8 mouse cellular contexts compared by ENCODE assay signal in genomic region chr17:66112166-66112565, GRCm38 (mm10). TPM values are rescaled to one million over a fixed set of nuclear protein-coding genes. Genes with fewer than 3 reads are reported as not detected.
DNase-seq lines count a peak whose midpoint lies in the region; ATAC-seq and TF ChIP-seq lines count a peak whose summit lies in the region.

No protein-coding gene starts in this region.

- H3K27me3 ChIP-seq in heart, postnatal 0 days (ENCODE audit: control insufficient read depth, insufficient read depth, low read length): no peaks in the 10 kb centered on the region
- H3K27me3 ChIP-seq in G1E (ENCODE audit: insufficient read depth, low read length): no peaks in the 10 kb centered on the region
- no peaks in the 10 kb centered on the region for H3K27me3 ChIP-seq in hindbrain, embryonic 13.5 days
- no peaks in the 10 kb centered on the region for H3K27me3 ChIP-seq in midbrain, embryonic 12.5 days

- no peak for TF ChIP-seq EP300 in heart, postnatal 0 days (IDR thresholded peaks at IDR 0.05; ENCODE audit: low read depth)

- peak overlapping the region; percentile 77 for H3K4me2 ChIP-seq in heart, postnatal 0 days (ENCODE audit: low read depth, low read length)
- peak overlapping the region; percentile 68 for H3K4me2 ChIP-seq in hindbrain, embryonic 13.5 days
- peak overlapping the region; percentile 65 for H3K4me2 ChIP-seq in midbrain, embryonic 12.5 days (replicated peaks)

- TF ChIP-seq CTCF in heart, postnatal 0 days (IDR thresholded peaks at IDR 0.05; ENCODE audit: low read depth): no peak
- TF ChIP-seq CTCF in G1E (IDR thresholded peaks at IDR 0.05; ENCODE audit: low read depth, low read length): no peak

- no peak for DNase-seq in heart, postnatal 0 days (ENCODE audit: low spot score)
- DNase-seq in heart, adult 8-10 months (ENCODE audit: low spot score): no peak
- no peak for DNase-seq in G1E (ENCODE audit: low spot score)
- no peak for DNase-seq in urinary bladder, postnatal 36 days (ENCODE audit: low spot score in 2 of 2)
- DNase-seq in cerebellum, postnatal 4 days (ENCODE audit: low spot score in 2 of 2): no peak
- no peak for DNase-seq in left cerebral cortex, adult 9 months (ENCODE audit: low spot score in 2 of 2)

- peak overlapping the region; percentile 75 for H3K27ac ChIP-seq in heart, postnatal 0 days (ENCODE audit: low read depth)
- H3K27ac ChIP-seq in hindbrain, embryonic 13.5 days: no peak overlapping the region
- no peak overlapping the region for H3K27ac ChIP-seq in midbrain, embryonic 12.5 days (replicated peaks)

- no peak for ATAC-seq in heart, postnatal 0 days (ENCODE audit: insufficient read depth, low read depth)
- ATAC-seq in G1E (ENCODE audit: extremely low read depth, insufficient number of reproducible peaks, low FRiP score, poor library complexity, severe bottlenecking): no peak
- ATAC-seq in hindbrain, embryonic 13.5 days (ENCODE audit: low FRiP score): no peak
- ATAC-seq in midbrain, embryonic 12.5 days (ENCODE audit: low FRiP score, low read depth): no peak

- peak overlapping the region; percentile 97 for H3K4me3 ChIP-seq in heart, postnatal 0 days (ENCODE audit: low read depth, low read length)
- H3K4me3 ChIP-seq in G1E (ENCODE audit: low read depth, low read length): peak overlapping the region; percentile 94
- H3K4me3 ChIP-seq in hindbrain, embryonic 13.5 days: peak overlapping the region; percentile 83
- H3K4me3 ChIP-seq in midbrain, embryonic 12.5 days: peak overlapping the region; percentile 89

- H3K9ac ChIP-seq in heart, postnatal 0 days (replicated peaks; ENCODE audit: low read depth, low read length): peak overlapping the region; percentile 71
- peak overlapping the region; percentile 86 for H3K9ac ChIP-seq in hindbrain, embryonic 13.5 days
- peak overlapping the region; percentile 81 for H3K9ac ChIP-seq in midbrain, embryonic 12.5 days (replicated peaks)

- H3K36me3 ChIP-seq in heart, postnatal 0 days (replicated peaks; ENCODE audit: control insufficient read depth, insufficient read depth, low read length): peaks cover 36% of the 10 kb centered on the region
- peaks cover 41% of the 10 kb centered on the region for H3K36me3 ChIP-seq in G1E (replicated peaks)
- H3K36me3 ChIP-seq in hindbrain, embryonic 13.5 days: peaks cover 36% of the 10 kb centered on the region
- H3K36me3 ChIP-seq in midbrain, embryonic 12.5 days: peaks cover 35% of the 10 kb centered on the region

- 30% methylated on average over 4 of the region's 4 CpGs for WGBS in heart, postnatal 0 days
- WGBS in hindbrain, embryonic 13.5 days: 55% methylated on average over 4 of the region's 4 CpGs
- 57% methylated on average over 4 of the region's 4 CpGs for WGBS in midbrain, embryonic 12.5 days

- no peaks in the 10 kb centered on the region for H3K9me3 ChIP-seq in heart, postnatal 0 days (replicated peaks; ENCODE audit: control insufficient read depth, low read length)
- no peaks in the 10 kb centered on the region for H3K9me3 ChIP-seq in G1E (replicated peaks)
- no peaks in the 10 kb centered on the region for H3K9me3 ChIP-seq in hindbrain, embryonic 13.5 days
- H3K9me3 ChIP-seq in midbrain, embryonic 12.5 days: no peaks in the 10 kb centered on the region

- peaks cover 7% of the 10 kb centered on the region for H3K4me1 ChIP-seq in heart, postnatal 0 days (ENCODE audit: control insufficient read depth, insufficient read depth)
- peaks cover 45% of the 10 kb centered on the region for H3K4me1 ChIP-seq in G1E (ENCODE audit: insufficient read depth, low read depth, low read length)
- H3K4me1 ChIP-seq in hindbrain, embryonic 13.5 days (replicated peaks): peaks cover 21% of the 10 kb centered on the region
- H3K4me1 ChIP-seq in midbrain, embryonic 12.5 days: peaks cover 11% of the 10 kb centered on the region

RNA-seq across cellular contexts. Expression of gene Washc1, which starts 0.8 kb away (rescaled TPM):
- 31.7 and 38.3 TPM in 2 replicates for total RNA-seq in heart, postnatal 0 days (2014; rRNA removed; ENCODE audit: low replicate concordance)
- polyA plus RNA-seq in heart, postnatal 0 days (2015; fragmentation: Nextera tagmentation; extraction: Ambion mirVana): 28.3 and 31.5 TPM in 2 replicates
- 10 to 100 TPM; 17.3 to 24.4 (median 19.3) TPM for total RNA-seq in heart, adult 8-10 months (2022)
- 20.2 and 24.1 TPM in 2 replicates for total RNA-seq in G1E (2014; fragmentation: Nextera tagmentation)
- total RNA-seq in G1E (2017): 37.0 and 39.7 TPM in 2 replicates
- 41.1 and 44.5 TPM in 2 replicates for polyA plus RNA-seq in G1E (2012)
- polyA plus RNA-seq in hindbrain, embryonic 13.5 days (2015; fragmentation: Nextera tagmentation; extraction: Ambion mirVana): 45.4 and 48.0 TPM in 2 replicates
- polyA plus RNA-seq in midbrain, embryonic 12.5 days (2016; fragmentation: Nextera tagmentation; extraction: Ambion mirVana): 34.6 and 38.8 TPM in 2 replicates

RNA-seq across cellular contexts. Expression of gene Ndufv2, which starts 10.8 kb away (rescaled TPM):
- 249 and 285 TPM in 2 replicates for total RNA-seq in heart, postnatal 0 days (2014; rRNA removed; ENCODE audit: low replicate concordance)
- 1,231 and 1,304 TPM in 2 replicates for polyA plus RNA-seq in heart, postnatal 0 days (2015; fragmentation: Nextera tagmentation; extraction: Ambion mirVana)
- 1,000 to 10,000 TPM; 1,211 to 1,253 (median 1,225) TPM for total RNA-seq in heart, adult 8-10 months (2022)
- total RNA-seq in G1E (2014; fragmentation: Nextera tagmentation) (133 TPM in 2 replicates), G1E (2017) (193 and 216 TPM in 2 replicates)
- polyA plus RNA-seq in G1E (2012): 77.7 and 115 TPM in 2 replicates
- 354 and 357 TPM in 2 replicates for polyA plus RNA-seq in hindbrain, embryonic 13.5 days (2015; fragmentation: Nextera tagmentation; extraction: Ambion mirVana)
- 290 and 294 TPM in 2 replicates for polyA plus RNA-seq in midbrain, embryonic 12.5 days (2016; fragmentation: Nextera tagmentation; extraction: Ambion mirVana)

RNA-seq across cellular contexts. Expression of gene Ddx11, which starts 11.2 kb away (rescaled TPM):
- total RNA-seq in heart, postnatal 0 days (2014; rRNA removed; ENCODE audit: low replicate concordance): 8.2 and 11.5 TPM in 2 replicates
- 3.5 and 4.2 TPM in 2 replicates for polyA plus RNA-seq in heart, postnatal 0 days (2015; fragmentation: Nextera tagmentation; extraction: Ambion mirVana)
- 1 to 10 TPM in 3 of 4 experiments, under 1 TPM in 1; 0.88 to 1.5 (median 1.2) TPM for total RNA-seq in heart, adult 8-10 months (2022)
- total RNA-seq in G1E (2014; fragmentation: Nextera tagmentation) (20.2 and 22.9 TPM in 2 replicates), G1E (2017) (18.9 and 28.1 TPM in 2 replicates)
- 8.9 and 10.1 TPM in 2 replicates for polyA plus RNA-seq in G1E (2012)
- polyA plus RNA-seq in hindbrain, embryonic 13.5 days (2015; fragmentation: Nextera tagmentation; extraction: Ambion mirVana): 6.2 and 7.5 TPM in 2 replicates
- 20.0 and 21.3 TPM in 2 replicates for polyA plus RNA-seq in midbrain, embryonic 12.5 days (2016; fragmentation: Nextera tagmentation; extraction: Ambion mirVana)

RNA-seq across cellular contexts. Expression of gene Ankrd12, which starts 35.3 kb away (rescaled TPM):
- 9.8 and 50.7 TPM in 2 replicates for total RNA-seq in heart, postnatal 0 days (2014; rRNA removed; ENCODE audit: low replicate concordance)
- polyA plus RNA-seq in heart, postnatal 0 days (2015; fragmentation: Nextera tagmentation; extraction: Ambion mirVana): 18.2 and 19.7 TPM in 2 replicates
- 10 to 100 TPM; 20.7 to 29.5 (median 24.1) TPM for total RNA-seq in heart, adult 8-10 months (2022)
- total RNA-seq in G1E (2014; fragmentation: Nextera tagmentation) (59.2 and 67.7 TPM in 2 replicates), G1E (2017) (61.0 and 74.8 TPM in 2 replicates)
- polyA plus RNA-seq in G1E (2012): 5.5 and 5.9 TPM in 2 replicates
- polyA plus RNA-seq in hindbrain, embryonic 13.5 days (2015; fragmentation: Nextera tagmentation; extraction: Ambion mirVana): 148 and 150 TPM in 2 replicates
- polyA plus RNA-seq in midbrain, embryonic 12.5 days (2016; fragmentation: Nextera tagmentation; extraction: Ambion mirVana): 52.4 and 67.3 TPM in 2 replicates
